Mouse (Mus musculus): ENCODE data around the gene 3830417A13Rik. TPM values are rescaled to one million over a fixed set of nuclear protein-coding genes. Genes with fewer than 3 reads are reported as not detected.

3830417A13Rik gene
- not detected for total RNA-seq (2021)
- long read RNA-seq, experiment 1, result 0 reads
- long read RNA-seq, experiment 2, result 0 reads

DNA sequence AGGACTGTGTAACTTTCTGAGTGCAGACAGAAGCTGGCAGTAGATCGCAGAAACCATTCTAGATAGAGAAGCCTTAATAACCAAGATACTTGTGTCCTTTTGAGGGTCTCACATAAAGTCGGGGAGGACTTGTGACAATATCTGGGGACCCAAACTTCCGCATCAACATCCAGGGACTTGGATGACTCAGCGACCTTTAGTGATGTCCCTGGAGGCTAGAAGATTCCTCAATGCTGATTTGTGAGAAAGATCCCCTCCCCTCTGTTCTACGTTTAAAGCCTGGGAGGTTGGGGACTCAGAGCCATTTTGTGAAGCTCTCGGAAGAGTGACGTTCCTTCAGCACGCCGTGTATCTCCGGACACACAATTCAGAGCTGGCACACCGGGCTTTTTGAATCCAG is at the start of gene 3830417A13Rik:
Gene 3830417A13Rik, plus strand, starts transcription at position 301 of the 400 bp plus-strand sequence.
- TF ChIP-seq CTCF (IDR thresholded peaks at IDR 0.05), result no peak
- H3K4me3 ChIP-seq, result no peak within 1 kb of the TSS
- intact Hi-C loops (cut with DNase I), result no loop called here
- DNase-seq, result no peak
- no peak within 1 kb of the TSS for H3K27ac ChIP-seq

DNA sequence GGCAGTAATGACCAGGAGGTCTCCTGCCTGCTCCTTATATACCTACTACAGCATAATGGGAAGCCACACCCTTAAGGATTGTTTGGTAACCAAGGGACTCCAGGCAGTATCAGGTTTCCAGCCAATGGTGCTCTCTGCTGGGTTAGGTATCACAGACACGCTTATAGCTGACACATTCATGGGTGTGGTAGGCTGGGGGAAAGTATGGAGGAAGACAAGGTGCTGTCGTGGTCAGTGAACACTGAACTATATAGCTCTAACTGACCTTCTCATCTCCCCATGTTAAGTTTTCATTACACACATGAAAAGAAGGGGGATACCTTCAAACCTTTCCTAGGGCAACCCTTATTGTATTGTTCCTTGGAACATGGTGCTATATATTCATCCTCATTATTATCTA is 21.2 kb upstream of the 3830417A13Rik start, which contains the start of gene Gm6760:
Gene Gm6760, minus strand, starts transcription at position 101 of the 400 bp plus-strand sequence.
- no peak for DNase-seq
- Histone ChIP-seq H3K27ac (no peak within 1 kb of the TSS), H3K4me3 (no peak within 1 kb of the TSS)
- no peak for TF ChIP-seq CTCF (IDR thresholded peaks at IDR 0.05)
- intact Hi-C loops (cut with DNase I), result no loop called here

DNA sequence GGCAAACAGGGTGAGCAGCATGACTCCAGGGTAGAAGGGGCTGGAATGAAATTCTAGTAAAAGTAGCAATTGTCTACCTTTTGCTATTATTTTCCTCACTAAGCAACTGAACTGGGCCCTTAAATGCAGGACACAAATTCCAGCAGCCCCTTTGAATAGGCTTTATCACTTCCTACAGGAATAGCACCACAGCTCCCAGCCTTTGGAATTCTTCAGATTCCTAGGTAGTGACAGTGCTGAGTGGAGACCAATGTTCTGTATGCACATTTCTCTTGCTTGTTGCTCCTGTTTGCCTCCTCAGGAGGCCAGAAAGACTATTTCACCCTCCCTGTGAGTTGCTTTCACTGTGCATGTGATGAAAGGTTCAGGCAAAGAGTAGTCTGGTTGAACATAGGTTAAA is 7.9 kb downstream of the 3830417A13Rik start:
- no peak for DNase-seq
- H3K27ac ChIP-seq, result no peak overlapping the region

More for the DNA sequence above, 7.9 kb downstream of the 3830417A13Rik start:
- intact Hi-C loops (cut with DNase I), result no loop called here
- TF ChIP-seq CTCF (IDR thresholded peaks at IDR 0.05), result no peak
- H3K4me3 ChIP-seq, result no peak overlapping the region

Other genes starting within 250 kb of the 3830417A13Rik start
- gene Gm6760, start 21.4 kb upstream of the 3830417A13Rik start, total RNA-seq (2021), result not detected
- under 1 TPM; 0.05 to 0.22 TPM for gene Slitrk4, start 103.4 kb downstream of the 3830417A13Rik start, total RNA-seq (2021)